Mouse (Mus musculus) heart, postnatal 4 days (tissue): ENCODE results near the gene Bpifb9a. TPM values are rescaled to one million over a fixed set of nuclear protein-coding genes. Genes with fewer than 3 reads are reported as not detected.
"Not testable (repeated sequence)": the region's sequence is repeated elsewhere in the genome, so short reads cannot be mapped to it uniquely, and the experiment has no call there.

Experiments used
- DNase-seq: peaks from one replicate; pipeline ENCODE4 v3.0.0; 2021
- total RNA-seq, 2 experiments: library from RNA; stranded (reverse); gene quantifications; 2 replicates each; pipeline ENCODE4 v1.2.3; 2021

Bpifb9a gene
- total RNA-seq, 2 experiments from 2014 or later: not detected

GRCm38 (mm10) chr2:154306927-154307326, 49.3 kb downstream of the Bpifb9a start, which contains the start of gene Bpifb9b:
Gene Bpifb9b (plus strand): TSS chr2:154307227.
- not testable (repeated sequence) for DNase-seq

- DNase-seq: not testable (repeated sequence)
These were observed 56.1 kb downstream of the Bpifb9a start for GRCm38 (mm10) chr2:154313771-154314170.

Other genes with a start within 250 kb of the Bpifb9a start
- gene Bpifa2, start 249.6 kb upstream of the Bpifb9a start, total RNA-seq: not detected
- not detected for gene Bpifa3, start 127.5 kb upstream of the Bpifb9a start, total RNA-seq
- gene Bpifa1, start 115.0 kb upstream of the Bpifb9a start, total RNA-seq: not detected
- not detected for gene Bpifa5, start 95.2 kb upstream of the Bpifb9a start, total RNA-seq
- gene Bpifb1, start 67.0 kb upstream of the Bpifb9a start, total RNA-seq: under 1 TPM in 1 of 2 experiments, not detected in 1; 0.20 TPM
- not detected for gene Bpifb5, start 34.1 kb upstream of the Bpifb9a start, total RNA-seq
- not detected for gene Bpifb9b, start 49.4 kb downstream of the Bpifb9a start, total RNA-seq
- gene Cdk5rap1, start 115.2 kb downstream of the Bpifb9a start, total RNA-seq: 10 to 100 TPM in 1 of 2 experiments, 1 to 10 TPM in 1; 8.7 to 11.2 TPM
- 10 to 100 TPM; 77.0 to 77.8 TPM for gene Snta1, start 150.2 kb downstream of the Bpifb9a start, total RNA-seq
- 10 to 100 TPM; 33.9 to 34.2 TPM for gene Cbfa2t2, start 178.6 kb downstream of the Bpifb9a start, total RNA-seq